Mouse (Mus musculus): ENCODE data around the gene Ccdc125. TPM values are rescaled to one million over a fixed set of nuclear protein-coding genes. Genes with fewer than 3 reads are reported as not detected.
"Not testable (repeated sequence)": the region's sequence is repeated elsewhere in the genome, so short reads cannot be mapped to it uniquely, and the experiment has no call there.

Ccdc125 gene
- polyA plus RNA-seq, 1 experiment from 2014 or later, result 2.9 TPM

GRCm38 (mm10) chr13:100728530-100728929, 59.0 kb downstream of the Ccdc125 start:
- not testable (repeated sequence) for H3K4me3 ChIP-seq (ENCODE audit: low read depth, low read length); ATAC-seq (replicated peaks; ENCODE audit: low FRiP score); H3K4me1 ChIP-seq (replicated peaks; ENCODE audit: control insufficient read depth, insufficient read depth, low read length); H3K9me3 ChIP-seq (ENCODE audit: control insufficient read depth, low read length); H3K36me3 ChIP-seq (ENCODE audit: control insufficient read depth, insufficient read depth, low read length); H3K9ac ChIP-seq (ENCODE audit: low read length); H3K27me3 ChIP-seq (ENCODE audit: control insufficient read depth, insufficient read depth, low read length); H3K4me2 ChIP-seq (ENCODE audit: low read depth, low read length, severe bottlenecking); H3K27ac ChIP-seq (ENCODE audit: low read depth, low read length)
- DNase-seq (ENCODE audit: low spot score), result peak; percentile 2
- WGBS, result 95% methylated on average over 4 of the region's 4 CpGs

- Histone ChIP-seq H3K4me1 (replicated peaks; ENCODE audit: control insufficient read depth, insufficient read depth, low read length) (peaks cover 5% of the 10 kb centered on the region; the same call in 1 of the 2 replicates), H3K4me2 (ENCODE audit: low read depth, low read length, severe bottlenecking) (peak overlapping the region; percentile 72), H3K4me3 (ENCODE audit: low read depth, low read length) (peak overlapping the region; percentile 87), H3K27ac (ENCODE audit: low read depth, low read length) (peak overlapping the region; percentile 65), H3K36me3 (ENCODE audit: control insufficient read depth, insufficient read depth, low read length) (no peaks in the 10 kb centered on the region; the same call in 1 of the 2 replicates), H3K9me3 (ENCODE audit: control insufficient read depth, low read length) (no peaks in the 10 kb centered on the region), H3K27me3 (ENCODE audit: control insufficient read depth, insufficient read depth, low read length) (no peaks in the 10 kb centered on the region), H3K9ac (ENCODE audit: low read length) (peak overlapping the region; percentile 89)
- WGBS, result 2% methylated on average over 30 of the region's 30 CpGs
- DNase-seq (ENCODE audit: low spot score) (peak; percentile 52), ATAC-seq (replicated peaks; ENCODE audit: low FRiP score) (peak; percentile 89; the same call in 1 of the 2 replicates)
These were observed 60.8 kb downstream of the Ccdc125 start for GRCm38 (mm10) chr13:100730153-100730860.

- H3K9ac ChIP-seq (ENCODE audit: low read length), result peak within 1 kb of the TSS; percentile 89
- peak; percentile 99 for ATAC-seq (replicated peaks; ENCODE audit: low FRiP score)
- H3K27me3 ChIP-seq (ENCODE audit: control insufficient read depth, insufficient read depth, low read length), result no peaks in the 10 kb centered on the region
- H3K4me3 ChIP-seq (ENCODE audit: low read depth, low read length), result peak within 1 kb of the TSS; percentile 87
- under 1% methylated on average over 19 of the region's 19 CpGs for WGBS
- H3K4me2 ChIP-seq (ENCODE audit: low read depth, low read length, severe bottlenecking), result peak within 1 kb of the TSS; percentile 72
- peak within 1 kb of the TSS; percentile 65 for H3K27ac ChIP-seq (ENCODE audit: low read depth, low read length)
- DNase-seq (ENCODE audit: low spot score), result peak; percentile 95
- no peaks in the 10 kb centered on the region; the same call in 1 of the 2 replicates for H3K36me3 ChIP-seq (ENCODE audit: control insufficient read depth, insufficient read depth, low read length)
- no peaks in the 10 kb centered on the region for H3K9me3 ChIP-seq (ENCODE audit: control insufficient read depth, low read length)
- peaks cover 5% of the 10 kb centered on the region; the same call in 1 of the 2 replicates for H3K4me1 ChIP-seq (replicated peaks; ENCODE audit: control insufficient read depth, insufficient read depth, low read length)
These were observed 61.3 kb downstream of the Ccdc125 start, which contains the start of gene Cdk7 for GRCm38 (mm10) chr13:100730861-100731176. TSS of gene Cdk7 (minus strand) at chr13:100730939.

GRCm38 (mm10) chr13:100731462-100732046, 62.0 kb downstream of the Ccdc125 start:
- H3K4me3 ChIP-seq (ENCODE audit: low read depth, low read length), result not testable (repeated sequence)

GRCm38 (mm10) chr13:100732756-100733155, 63.2 kb downstream of the Ccdc125 start:
- H3K4me1 ChIP-seq (replicated peaks; ENCODE audit: control insufficient read depth, insufficient read depth, low read length), result peaks cover 5% of the 10 kb centered on the region; the same call in 1 of the 2 replicates
- H3K9me3 ChIP-seq (ENCODE audit: control insufficient read depth, low read length), result no peaks in the 10 kb centered on the region
- 95% methylated on average over 2 of the region's 2 CpGs for WGBS
- no peaks in the 10 kb centered on the region; the same call in 1 of the 2 replicates for H3K36me3 ChIP-seq (ENCODE audit: control insufficient read depth, insufficient read depth, low read length)
- no peak overlapping the region for H3K4me3 ChIP-seq (ENCODE audit: low read depth, low read length)
- no peak for ATAC-seq (replicated peaks; ENCODE audit: low FRiP score)
- DNase-seq (ENCODE audit: low spot score), result no peak
- no peak overlapping the region for H3K9ac ChIP-seq (ENCODE audit: low read length)
- H3K4me2 ChIP-seq (ENCODE audit: low read depth, low read length, severe bottlenecking), result no peak overlapping the region
- H3K27ac ChIP-seq (ENCODE audit: low read depth, low read length), result no peak overlapping the region
- H3K27me3 ChIP-seq (ENCODE audit: control insufficient read depth, insufficient read depth, low read length), result no peaks in the 10 kb centered on the region

More at GRCm38 (mm10) chr13:100731462-100732046, 62.0 kb downstream of the Ccdc125 start:
- not testable (repeated sequence) for H3K27ac ChIP-seq (ENCODE audit: low read depth, low read length); H3K4me1 ChIP-seq (replicated peaks; ENCODE audit: control insufficient read depth, insufficient read depth, low read length); H3K9ac ChIP-seq (ENCODE audit: low read length); ATAC-seq (replicated peaks; ENCODE audit: low FRiP score); H3K9me3 ChIP-seq (ENCODE audit: control insufficient read depth, low read length); H3K36me3 ChIP-seq (ENCODE audit: control insufficient read depth, insufficient read depth, low read length); H3K27me3 ChIP-seq (ENCODE audit: control insufficient read depth, insufficient read depth, low read length)
- peak; percentile 4 for DNase-seq (ENCODE audit: low spot score)
- peak overlapping the region; percentile 58; the same call in 1 of the 2 replicates for H3K4me2 ChIP-seq (ENCODE audit: low read depth, low read length, severe bottlenecking)
- WGBS, result 90% methylated on average over 5 of the region's 6 CpGs

GRCm38 (mm10) chr13:100742831-100743230, 73.3 kb downstream of the Ccdc125 start:
- Histone ChIP-seq H3K9me3 (ENCODE audit: control insufficient read depth, low read length) (no peaks in the 10 kb centered on the region), H3K9ac (ENCODE audit: low read length) (no peak overlapping the region), H3K27me3 (ENCODE audit: control insufficient read depth, insufficient read depth, low read length) (no peaks in the 10 kb centered on the region), H3K4me3 (ENCODE audit: low read depth, low read length) (no peak overlapping the region), H3K27ac (ENCODE audit: low read depth, low read length) (no peak overlapping the region), H3K4me2 (ENCODE audit: low read depth, low read length, severe bottlenecking) (no peak overlapping the region), H3K4me1 (replicated peaks; ENCODE audit: control insufficient read depth, insufficient read depth, low read length) (0 out of 2 replicates have a peak, but pooled peaks cover 2% of the 10 kb centered on the region), H3K36me3 (ENCODE audit: control insufficient read depth, insufficient read depth, low read length) (no peaks in the 10 kb centered on the region)
- ATAC-seq (replicated peaks; ENCODE audit: low FRiP score) (no peak), DNase-seq (ENCODE audit: low spot score) (no peak)
- WGBS, result 88% methylated on average over 5 of the region's 5 CpGs

GRCm38 (mm10) chr13:100743346-100744035, 74.0 kb downstream of the Ccdc125 start:
- ATAC-seq (replicated peaks; ENCODE audit: low FRiP score), result peak; percentile 34
- no peaks in the 10 kb centered on the region for H3K27me3 ChIP-seq (ENCODE audit: control insufficient read depth, insufficient read depth, low read length)
- peak overlapping the region; percentile 83 for H3K4me3 ChIP-seq (ENCODE audit: low read depth, low read length)
- H3K9me3 ChIP-seq (ENCODE audit: control insufficient read depth, low read length), result no peaks in the 10 kb centered on the region
- H3K36me3 ChIP-seq (ENCODE audit: control insufficient read depth, insufficient read depth, low read length), result no peaks in the 10 kb centered on the region
- H3K27ac ChIP-seq (ENCODE audit: low read depth, low read length), result peak overlapping the region; percentile 89; the same call in 1 of the 2 replicates
- DNase-seq (ENCODE audit: low spot score), result no peak
- 0 out of 2 replicates have a peak, but pooled peaks cover 2% of the 10 kb centered on the region for H3K4me1 ChIP-seq (replicated peaks; ENCODE audit: control insufficient read depth, insufficient read depth, low read length)
- 72% methylated on average over 11 of the region's 11 CpGs for WGBS
- peak overlapping the region; percentile 74 for H3K4me2 ChIP-seq (ENCODE audit: low read depth, low read length, severe bottlenecking)
- peak overlapping the region; percentile 76 for H3K9ac ChIP-seq (ENCODE audit: low read length)

GRCm38 (mm10) chr13:100744036-100744744, 74.7 kb downstream of the Ccdc125 start, which contains the start of gene Mrps36:
TSS of gene Mrps36 (minus strand) at chr13:100744659.
- WGBS, result under 1% methylated on average over 52 of the region's 52 CpGs
- ATAC-seq (replicated peaks; ENCODE audit: low FRiP score) (peak; percentile 97), DNase-seq (ENCODE audit: low spot score) (peak; percentile 96)
- Histone ChIP-seq H3K9me3 (ENCODE audit: control insufficient read depth, low read length) (no peaks in the 10 kb centered on the region), H3K9ac (ENCODE audit: low read length) (peak within 1 kb of the TSS; percentile 76), H3K36me3 (ENCODE audit: control insufficient read depth, insufficient read depth, low read length) (no peaks in the 10 kb centered on the region), H3K4me2 (ENCODE audit: low read depth, low read length, severe bottlenecking) (peak within 1 kb of the TSS; percentile 74), H3K27ac (ENCODE audit: low read depth, low read length) (peak within 1 kb of the TSS; percentile 89), H3K4me1 (replicated peaks; ENCODE audit: control insufficient read depth, insufficient read depth, low read length) (0 out of 2 replicates have a peak, but pooled peaks cover 2% of the 10 kb centered on the region), H3K4me3 (ENCODE audit: low read depth, low read length) (peak within 1 kb of the TSS; percentile 83), H3K27me3 (ENCODE audit: control insufficient read depth, insufficient read depth, low read length) (no peaks in the 10 kb centered on the region)
